Mouse (Mus musculus): ENCODE measurements around the gene Spib. TPM values are rescaled to one million over a fixed set of nuclear protein-coding genes. Genes with fewer than 3 reads are reported as not detected.

Spib gene
- polyA plus RNA-seq, 1 experiment from 2014 or later, result not detected

DNA sequence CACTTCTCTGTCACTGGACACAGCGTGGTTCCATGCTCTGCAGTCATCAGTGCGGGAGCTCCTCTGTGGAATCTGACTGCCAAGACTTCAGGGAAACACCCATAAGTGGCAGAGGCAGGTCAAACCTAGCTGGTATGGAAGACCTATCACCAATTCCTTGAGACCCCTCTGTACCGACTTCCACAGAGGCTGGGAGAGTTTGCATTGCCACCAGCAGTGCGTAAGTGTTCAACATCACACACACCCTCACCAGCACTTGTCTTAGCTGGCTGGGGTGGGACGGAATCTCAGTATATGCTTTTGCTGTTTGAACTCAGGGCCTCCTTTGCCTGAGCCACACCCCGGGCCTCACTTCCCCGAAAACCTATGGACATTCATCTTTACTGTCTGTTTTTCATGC, 43.9 kb downstream of the Spib start:
- no peak for DNase-seq (ENCODE audit: low spot score)

DNA sequence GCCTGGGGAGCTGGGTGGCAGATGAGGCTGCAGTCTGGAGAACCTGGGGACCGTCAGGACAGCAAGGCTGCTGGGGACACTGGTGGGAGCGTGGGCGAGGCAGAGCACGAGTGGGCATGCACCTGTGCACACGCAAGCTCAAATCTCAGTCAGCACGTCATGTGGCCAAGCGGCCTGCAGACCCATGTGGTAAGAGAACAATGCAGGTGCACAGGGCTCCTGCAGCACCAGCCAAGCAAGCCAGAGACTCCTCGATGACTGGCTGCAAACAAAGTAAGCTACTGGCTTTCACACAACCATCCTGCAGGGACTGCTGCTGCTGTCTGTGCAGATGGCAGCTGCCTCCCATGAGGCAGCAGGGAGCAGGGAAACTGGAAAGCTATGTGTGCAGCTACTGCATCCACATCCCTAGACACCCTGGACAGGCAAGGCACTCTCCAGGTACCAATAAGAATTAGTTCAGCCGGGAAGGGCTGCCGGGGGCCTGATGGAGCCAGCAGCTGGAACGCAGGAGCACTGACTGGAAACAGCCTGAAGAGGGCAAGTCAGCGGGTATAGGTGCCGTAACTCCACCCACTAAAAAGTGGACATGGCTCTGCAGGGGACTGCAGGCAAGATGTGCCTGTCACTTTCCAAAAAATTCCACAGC, 44.8 kb downstream of the Spib start:
- peaks cover 13% of the 10 kb centered on the region for H3K27me3 ChIP-seq (ENCODE audit: insufficient read depth, poor library complexity, severe bottlenecking)
- H3K27ac ChIP-seq, result 0 out of 2 replicates have a peak overlapping the region, but pooled peaks have one; percentile 19
- WGBS, result 71% methylated on average over 13 of the region's 13 CpGs
- peaks cover 17% of the 10 kb centered on the region for H3K4me1 ChIP-seq (replicated peaks)
- 0 out of 2 replicates have a peak, but pooled peaks cover 3% of the 10 kb centered on the region for H3K9me3 ChIP-seq
- no peak for DNase-seq (ENCODE audit: low spot score)
- no peak overlapping the region for H3K4me3 ChIP-seq
- peaks cover 43% of the 10 kb centered on the region for H3K36me3 ChIP-seq

More for the DNA sequence above, 43.9 kb downstream of the Spib start:
- no peak overlapping the region for H3K27ac ChIP-seq
- H3K27me3 ChIP-seq (ENCODE audit: insufficient read depth, poor library complexity, severe bottlenecking), result peaks cover 5% of the 10 kb centered on the region
- H3K9me3 ChIP-seq, result 0 out of 2 replicates have a peak, but pooled peaks cover 3% of the 10 kb centered on the region
- WGBS, result 90% methylated on average over 7 of the region's 7 CpGs
- no peak overlapping the region for H3K4me3 ChIP-seq
- peaks cover 17% of the 10 kb centered on the region for H3K4me1 ChIP-seq (replicated peaks)
- H3K36me3 ChIP-seq, result peaks cover 52% of the 10 kb centered on the region

DNA sequence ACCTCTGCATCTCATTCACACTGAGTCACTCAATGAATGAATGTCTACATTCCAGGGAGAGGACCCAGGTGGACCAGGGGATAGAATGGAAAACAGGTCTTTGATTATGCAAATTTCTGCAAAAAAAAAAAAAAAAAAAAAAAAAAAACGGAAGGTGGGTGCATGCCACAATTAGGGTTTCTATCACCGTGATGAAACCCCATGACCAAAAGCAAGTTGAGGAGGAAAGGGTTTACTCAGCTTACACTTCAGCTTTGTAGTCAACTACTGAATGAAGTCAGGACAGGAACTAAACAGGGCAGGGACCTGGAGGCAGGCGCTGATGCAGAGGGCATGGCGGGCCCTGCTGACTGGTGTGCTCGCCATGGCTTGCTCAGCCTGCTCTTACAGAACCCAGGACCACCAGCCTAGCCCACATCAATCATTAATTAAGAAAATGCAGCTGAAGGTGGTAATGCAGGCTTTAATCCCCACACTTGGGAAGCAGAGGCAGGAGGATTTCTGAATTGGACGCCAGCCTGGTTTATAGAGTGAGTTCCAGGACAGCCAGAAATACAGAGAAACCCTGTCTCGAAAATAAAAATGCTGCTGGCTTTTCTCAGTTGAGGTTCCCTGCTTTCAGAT, 46.2 kb downstream of the Spib start:
- H3K27me3 ChIP-seq (ENCODE audit: insufficient read depth, poor library complexity, severe bottlenecking), result peaks cover 24% of the 10 kb centered on the region
- H3K9me3 ChIP-seq, result 0 out of 2 replicates have a peak, but pooled peaks cover 3% of the 10 kb centered on the region
- H3K27ac ChIP-seq, result no peak overlapping the region
- no peak overlapping the region for H3K4me3 ChIP-seq
- H3K36me3 ChIP-seq, result peaks cover 29% of the 10 kb centered on the region
- H3K4me1 ChIP-seq (replicated peaks), result peaks cover 17% of the 10 kb centered on the region
- WGBS, result 76% methylated on average over 7 of the region's 7 CpGs
- DNase-seq (ENCODE audit: low spot score), result no peak

DNA sequence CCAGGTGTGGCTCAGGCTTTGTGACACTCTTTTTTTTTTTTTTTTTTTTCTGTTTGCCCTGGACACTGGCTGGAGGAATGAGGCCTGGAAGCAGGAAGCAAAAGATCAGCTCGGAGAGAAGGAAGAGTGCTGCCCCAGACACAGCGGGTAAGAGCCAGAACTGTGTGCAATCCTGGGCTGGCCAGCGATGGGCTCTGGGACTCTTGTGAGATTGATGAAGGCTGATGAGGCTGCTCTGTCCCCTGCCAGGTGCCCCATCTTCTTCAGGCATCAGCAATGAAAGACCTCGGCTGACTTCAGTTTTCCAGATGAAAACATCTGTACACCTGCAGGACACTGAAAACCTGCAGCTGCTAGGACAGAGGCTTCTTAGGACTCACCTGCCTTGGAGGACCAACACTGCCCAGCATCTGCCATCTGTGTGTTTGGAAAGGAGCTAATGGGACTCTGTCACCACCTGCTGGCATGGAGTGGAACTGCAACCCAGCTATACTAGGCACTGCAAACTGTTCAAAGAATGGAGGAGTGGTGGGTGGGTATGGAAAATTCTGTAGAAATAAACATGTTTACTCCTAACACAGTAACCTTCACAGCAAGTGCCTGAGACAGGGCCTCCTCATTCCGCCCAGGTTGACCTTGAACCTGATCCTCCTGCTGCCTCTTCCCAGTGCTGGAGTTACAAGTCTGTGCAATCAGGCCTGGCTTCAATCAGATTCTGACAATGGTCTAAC, 46.9 kb downstream of the Spib start:
- peaks cover 23% of the 10 kb centered on the region for H3K36me3 ChIP-seq
- peaks cover 17% of the 10 kb centered on the region for H3K4me1 ChIP-seq (replicated peaks)
- WGBS, result 37% methylated on average over 5 of the region's 5 CpGs
- peaks cover 31% of the 10 kb centered on the region for H3K27me3 ChIP-seq (ENCODE audit: insufficient read depth, poor library complexity, severe bottlenecking)
- no peak overlapping the region for H3K4me3 ChIP-seq
- H3K9me3 ChIP-seq, result 0 out of 2 replicates have a peak, but pooled peaks cover 3% of the 10 kb centered on the region
- no peak overlapping the region for H3K27ac ChIP-seq
- peak; percentile 85 for DNase-seq (ENCODE audit: low spot score)

DNA sequence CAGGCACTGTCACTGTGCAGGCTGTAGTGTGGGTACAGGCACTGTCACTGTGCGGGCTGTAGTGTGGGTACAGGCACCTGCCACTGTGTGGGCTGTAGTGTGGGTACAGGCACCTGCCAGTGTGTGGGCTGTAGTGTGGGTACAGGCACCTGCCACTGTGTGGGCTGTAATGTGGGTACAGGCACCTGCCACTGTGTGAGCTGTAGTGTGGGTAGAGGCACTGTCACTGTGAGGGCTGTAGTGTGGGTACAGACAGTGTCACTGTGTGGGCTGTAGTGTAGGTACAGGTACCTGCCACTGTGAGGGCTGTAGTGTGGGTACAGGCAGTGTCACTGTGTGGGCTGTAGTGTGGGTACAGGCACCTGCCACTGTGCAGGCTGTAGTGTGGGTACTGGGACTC, 47.8 kb downstream of the Spib start:
- WGBS, result 94% methylated on average over 1 of the region's 1 CpGs
- H3K4me3 ChIP-seq, result no peak overlapping the region
- peaks cover 14% of the 10 kb centered on the region for H3K36me3 ChIP-seq
- H3K27ac ChIP-seq, result no peak overlapping the region
- H3K9me3 ChIP-seq, result 0 out of 2 replicates have a peak, but pooled peaks cover 3% of the 10 kb centered on the region
- DNase-seq (ENCODE audit: low spot score), result no peak
- peaks cover 17% of the 10 kb centered on the region for H3K4me1 ChIP-seq (replicated peaks)
- H3K27me3 ChIP-seq (ENCODE audit: insufficient read depth, poor library complexity, severe bottlenecking), result peaks cover 40% of the 10 kb centered on the region

DNA sequence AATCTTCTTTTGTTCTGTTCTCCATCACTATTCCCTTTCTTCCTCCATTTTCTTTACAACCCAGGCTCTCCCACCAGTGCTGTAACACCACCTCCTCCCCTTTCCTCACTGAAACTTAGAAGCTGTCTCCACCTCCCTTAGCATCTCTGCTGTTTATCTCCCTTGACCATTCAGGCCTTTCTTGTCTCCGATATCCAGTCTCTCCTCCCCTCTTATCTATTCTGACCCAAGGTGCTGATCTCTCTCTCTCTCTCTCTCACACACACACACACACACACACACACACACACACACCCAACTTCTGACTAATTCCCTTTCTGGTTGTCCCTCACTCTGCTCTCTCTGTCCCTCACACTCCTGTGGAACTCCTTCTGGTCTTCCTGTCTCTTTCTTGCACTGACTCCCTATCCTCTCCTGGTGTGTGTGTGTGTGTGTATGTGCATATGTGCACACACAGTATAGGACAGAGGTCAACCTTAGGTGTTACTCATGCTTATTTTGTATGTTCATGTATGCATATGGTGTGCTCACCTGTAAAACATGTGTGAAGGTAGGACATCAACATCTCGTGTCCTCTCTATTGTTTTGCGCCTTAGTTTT, 48.9 kb downstream of the Spib start:
- no peak overlapping the region for H3K27ac ChIP-seq
- peaks cover 3% of the 10 kb centered on the region; the same call in 1 of the 2 replicates for H3K36me3 ChIP-seq
- 0 out of 2 replicates have a peak, but pooled peaks cover 3% of the 10 kb centered on the region for H3K9me3 ChIP-seq
- H3K27me3 ChIP-seq (ENCODE audit: insufficient read depth, poor library complexity, severe bottlenecking), result peaks cover 51% of the 10 kb centered on the region
- no peak for DNase-seq (ENCODE audit: low spot score)
- H3K4me3 ChIP-seq, result no peak overlapping the region
- 71% methylated on average over 3 of the region's 3 CpGs for WGBS
- H3K4me1 ChIP-seq (replicated peaks), result peaks cover 17% of the 10 kb centered on the region

Other genes with a start within 250 kb of the Spib start
- 1.8 and 2.1 TPM in 2 replicates for gene Clec11a, start 225.2 kb downstream of the Spib start, polyA plus RNA-seq (2016; fragmentation: Nextera tagmentation; extraction: Ambion mirVana)
- gene Shank1, start 221.8 kb downstream of the Spib start, polyA plus RNA-seq (2016; fragmentation: Nextera tagmentation; extraction: Ambion mirVana), result 1.2 and 4.6 TPM in 2 replicates
- 2.7 and 3.0 TPM in 2 replicates for gene Syt3, start 148.0 kb downstream of the Spib start, polyA plus RNA-seq (2016; fragmentation: Nextera tagmentation; extraction: Ambion mirVana)
- gene 1700008O03Rik, start 146.3 kb downstream of the Spib start, polyA plus RNA-seq (2016; fragmentation: Nextera tagmentation; extraction: Ambion mirVana), result 2.1 and 2.7 TPM in 2 replicates
- 1.7 and 4.4 TPM in 2 replicates for gene Lrrc4b, start 103.1 kb downstream of the Spib start, polyA plus RNA-seq (2016; fragmentation: Nextera tagmentation; extraction: Ambion mirVana)
- gene Aspdh, start 66.7 kb downstream of the Spib start, polyA plus RNA-seq (2016; fragmentation: Nextera tagmentation; extraction: Ambion mirVana), result 0.78 and 1.8 TPM in 2 replicates
- 86.2 and 89.2 TPM in 2 replicates for gene Josd2, start 64.1 kb downstream of the Spib start, polyA plus RNA-seq (2016; fragmentation: Nextera tagmentation; extraction: Ambion mirVana)
- 102 and 122 TPM in 2 replicates for gene Emc10, start 35.5 kb downstream of the Spib start, polyA plus RNA-seq (2016; fragmentation: Nextera tagmentation; extraction: Ambion mirVana)
- gene Fam71e1, start 35.5 kb downstream of the Spib start, polyA plus RNA-seq (2016; fragmentation: Nextera tagmentation; extraction: Ambion mirVana), result 17.1 and 20.5 TPM in 2 replicates
- gene Mybpc2, start 7.4 kb downstream of the Spib start, polyA plus RNA-seq (2016; fragmentation: Nextera tagmentation; extraction: Ambion mirVana), result 0.10 and 0.12 TPM in 2 replicates
- gene Pold1, start 16.8 kb upstream of the Spib start, polyA plus RNA-seq (2016; fragmentation: Nextera tagmentation; extraction: Ambion mirVana), result 133 and 161 TPM in 2 replicates
- gene Nr1h2, start 21.9 kb upstream of the Spib start, polyA plus RNA-seq (2016; fragmentation: Nextera tagmentation; extraction: Ambion mirVana), result 83.2 and 94.9 TPM in 2 replicates
- 0.38 and 0.86 TPM in 2 replicates for gene Napsa, start 40.3 kb upstream of the Spib start, polyA plus RNA-seq (2016; fragmentation: Nextera tagmentation; extraction: Ambion mirVana)
- gene Kcnc3, start 58.6 kb upstream of the Spib start, polyA plus RNA-seq (2016; fragmentation: Nextera tagmentation; extraction: Ambion mirVana), result 1.3 and 1.5 TPM in 2 replicates
- 1.5 and 2.4 TPM in 2 replicates for gene Myh14, start 138.8 kb upstream of the Spib start, polyA plus RNA-seq (2016; fragmentation: Nextera tagmentation; extraction: Ambion mirVana)
- not detected in 2 replicates for gene Izumo2, start 176.7 kb upstream of the Spib start, polyA plus RNA-seq (2016; fragmentation: Nextera tagmentation; extraction: Ambion mirVana)
- 45.3 and 46.6 TPM in 2 replicates for gene Vrk3, start 216.3 kb upstream of the Spib start, polyA plus RNA-seq (2016; fragmentation: Nextera tagmentation; extraction: Ambion mirVana)
- gene Zfp473, start 219.0 kb upstream of the Spib start, polyA plus RNA-seq (2016; fragmentation: Nextera tagmentation; extraction: Ambion mirVana), result 3.6 and 4.0 TPM in 2 replicates